Mouse (Mus musculus): ENCODE data around the gene Gm12185.
"Not testable (repeated sequence)": the region's sequence is repeated elsewhere in the genome, so short reads cannot be mapped to it uniquely, and the experiment has no call there.

Gene Gm12185

GRCm38 (mm10) chr11:48918380-48918779 is 73.6 kb downstream of the Gm12185 start:
- no peak for DNase-seq (ENCODE audit: low read depth, low spot score)

GRCm38 (mm10) chr11:48913611-48914010 is 78.4 kb downstream of the Gm12185 start:
- no peak for DNase-seq (ENCODE audit: low read depth, low spot score)

GRCm38 (mm10) chr11:48908459-48908858 is 83.6 kb downstream of the Gm12185 start:
- DNase-seq (ENCODE audit: low read depth, low spot score): no peak

GRCm38 (mm10) chr11:48902021-48902420 is 90.0 kb downstream of the Gm12185 start, which contains the start of gene Gm5431:
Gene Gm5431 (minus strand): TSS chr11:48902214.
- DNase-seq (ENCODE audit: low read depth, low spot score): peak; percentile 4

GRCm38 (mm10) chr11:48901567-48901930 is 90.5 kb downstream of the Gm12185 start:
- DNase-seq (ENCODE audit: low read depth, low spot score): not testable (repeated sequence)

- DNase-seq (ENCODE audit: low read depth, low spot score): not testable (repeated sequence)
Observed at GRCm38 (mm10) chr11:48900654-48901566, 91.1 kb downstream of the Gm12185 start.

- no peak for DNase-seq (ENCODE audit: low read depth, low spot score)
Observed at GRCm38 (mm10) chr11:48898812-48899431, 93.1 kb downstream of the Gm12185 start.

- DNase-seq (ENCODE audit: low read depth, low spot score): no peak
Observed at GRCm38 (mm10) chr11:48876680-48877079, 115.3 kb downstream of the Gm12185 start.

GRCm38 (mm10) chr11:48875343-48875837 is 116.6 kb downstream of the Gm12185 start:
- not testable (repeated sequence) for DNase-seq (ENCODE audit: low read depth, low spot score)

GRCm38 (mm10) chr11:48874465-48874864 is 117.6 kb downstream of the Gm12185 start:
- no peak for DNase-seq (ENCODE audit: low read depth, low spot score)

- no peak for DNase-seq (ENCODE audit: low read depth, low spot score)
Observed at GRCm38 (mm10) chr11:48873591-48874290, 118.3 kb downstream of the Gm12185 start.

- no peak for DNase-seq (ENCODE audit: low read depth, low spot score)
Observed at GRCm38 (mm10) chr11:48872695-48873300, 119.2 kb downstream of the Gm12185 start.

- no peak for DNase-seq (ENCODE audit: low read depth, low spot score)
Observed at GRCm38 (mm10) chr11:48871817-48872541, 120.0 kb downstream of the Gm12185 start.

- DNase-seq (ENCODE audit: low read depth, low spot score): no peak
Observed at GRCm38 (mm10) chr11:48871201-48871772, 120.7 kb downstream of the Gm12185 start, which contains the start of gene Irgm1. Gene Irgm1 (minus strand): TSS chr11:48871683.

- no peak for DNase-seq (ENCODE audit: low read depth, low spot score)
Observed at GRCm38 (mm10) chr11:48870781-48871180, 121.2 kb downstream of the Gm12185 start.

- no peak for DNase-seq (ENCODE audit: low read depth, low spot score)
Observed at GRCm38 (mm10) chr11:48869380-48870110, 122.5 kb downstream of the Gm12185 start.

- no peak for DNase-seq (ENCODE audit: low read depth, low spot score)
Observed at GRCm38 (mm10) chr11:48866481-48866880, 125.5 kb downstream of the Gm12185 start.

GRCm38 (mm10) chr11:48863808-48864207 is 128.2 kb downstream of the Gm12185 start:
- no peak for DNase-seq (ENCODE audit: low read depth, low spot score)

GRCm38 (mm10) chr11:48862784-48863319 is 129.2 kb downstream of the Gm12185 start:
- no peak for DNase-seq (ENCODE audit: low read depth, low spot score)
